Comparison of ENCODE assay signal across 21 mouse cellular contexts in genomic region chr2:19685489-19686147, GRCm38 (mm10). TPM values are rescaled to one million over a fixed set of nuclear protein-coding genes. Genes with fewer than 3 reads are reported as not detected.
DNase-seq lines count a peak whose midpoint lies in the region; ATAC-seq and TF ChIP-seq lines count a peak whose summit lies in the region.
"Had no signal": no experiment of that assay in that cellular context is flagged by ENCODE, and none has a peak within 500 bp of the region (broad histone marks: within the 10 kb centered on the region; RNA-seq: fewer than 3 reads in every experiment).

No protein-coding gene starts in this region.

- DNase-seq in kidney, postnatal 4 days = peak; percentile 3 to 9
- DNase-seq in kidney, adult 18-20 months = no peak
- peak; percentile 24 for DNase-seq in Muller cell, postnatal 12 days (ENCODE audit: inconsistent ontology term)
- no peak for DNase-seq in cerebellum, postnatal 36 days
- DNase-seq in left cerebral cortex, adult 18-20 months (ENCODE audit: low spot score in 2 of 2) = no peak
- DNase-seq: cerebellum, adult 11 months; forebrain, postnatal 0 days; kidney, postnatal 14 days; left cerebral cortex, postnatal 4 days; lung, postnatal 36 days; right cerebral cortex, adult 18-20 months; thymus, postnatal 14 days had no signal

- H3K36me3 ChIP-seq in embryonic facial prominence, embryonic 15.5 days = no peaks in the 10 kb centered on the region
- no peaks in the 10 kb centered on the region for H3K36me3 ChIP-seq in myocyte (ENCODE audit: control insufficient read depth, insufficient read depth)
- H3K36me3 ChIP-seq: heart, embryonic 15.5 days; hindbrain, embryonic 13.5 days had no signal

- ATAC-seq in embryonic facial prominence, embryonic 15.5 days (ENCODE audit: insufficient number of reproducible peaks, low FRiP score, low TSS enrichment, low read depth) = no peak
- ATAC-seq: forebrain, postnatal 0 days; intestine, embryonic 16.5 days; Patski had no signal

- H3K27me3 ChIP-seq in embryonic facial prominence, embryonic 15.5 days = no peaks in the 10 kb centered on the region
- H3K27me3 ChIP-seq in myocyte (ENCODE audit: control insufficient read depth, insufficient read depth, insufficient read length) = no peaks in the 10 kb centered on the region
- H3K27me3 ChIP-seq: heart, embryonic 15.5 days; hindbrain, embryonic 13.5 days; Patski had no signal

- H3K4me2 ChIP-seq in embryonic facial prominence, embryonic 15.5 days (replicated peaks) = peak overlapping the region; percentile 18; the same call in 1 of the 2 replicates
- peak overlapping the region; percentile 51 for H3K4me2 ChIP-seq in myocyte (ENCODE audit: low read depth)
- H3K4me2 ChIP-seq: heart, embryonic 15.5 days; hindbrain, embryonic 13.5 days; midbrain, embryonic 11.5 days had no signal

- no peak for TF ChIP-seq POLR2A in myocyte (IDR thresholded peaks at IDR 0.05; ENCODE audit: insufficient read length, low read depth)

- H3K9me3 ChIP-seq in embryonic facial prominence, embryonic 15.5 days (replicated peaks) = no peaks in the 10 kb centered on the region
- H3K9me3 ChIP-seq: heart, embryonic 15.5 days; hindbrain, embryonic 13.5 days had no signal

- H3K4me3 ChIP-seq in embryonic facial prominence, embryonic 15.5 days (replicated peaks) = no peak overlapping the region
- no peak overlapping the region for H3K4me3 ChIP-seq in myocyte
- H3K4me3 ChIP-seq: erythroblast, embryonic 14.5 days; heart, embryonic 15.5 days; hindbrain, embryonic 13.5 days had no signal

- no peak overlapping the region for H3K9ac ChIP-seq in embryonic facial prominence, embryonic 15.5 days
- H3K9ac ChIP-seq: forebrain, postnatal 0 days; heart, embryonic 15.5 days; hindbrain, embryonic 13.5 days had no signal

- peaks cover 9% of the 10 kb centered on the region; the same call in 1 of the 2 replicates for H3K4me1 ChIP-seq in embryonic facial prominence, embryonic 15.5 days
- H3K4me1 ChIP-seq: hindbrain, embryonic 13.5 days had no signal

- no peaks in the 10 kb centered on the region for H3K79me2 ChIP-seq in myocyte (ENCODE audit: control insufficient read depth, insufficient read depth)

- H3ac ChIP-seq in myocyte (ENCODE audit: control insufficient read depth, insufficient read length) = no peak overlapping the region

- WGBS in embryonic facial prominence, embryonic 15.5 days = 23% methylated on average over 14 of the region's 14 CpGs

- H3K27ac ChIP-seq in embryonic facial prominence, embryonic 15.5 days (replicated peaks) = no peak overlapping the region
- H3K27ac ChIP-seq: heart, embryonic 15.5 days; hindbrain, embryonic 13.5 days; stomach, postnatal 0 days had no signal

TF ChIP-seq in myocyte, 11 proteins besides CTCF, POLR2A, EP300 and RAD21:
- TF ChIP-seq USF1 (IDR thresholded peaks at IDR 0.05; ENCODE audit: low read depth) = no peak
- no peak for TF ChIP-seq SRF (IDR thresholded peaks at IDR 0.05; ENCODE audit: control insufficient read depth, insufficient read length, low read depth)
- no peak for TF ChIP-seq MYOG (IDR thresholded peaks at IDR 0.05; ENCODE audit: control insufficient read depth in 1 of 3, insufficient read depth in 1 of 3, insufficient read length in 2 of 3, low read depth in 2 of 3)
- TF ChIP-seq MYOD1 (IDR thresholded peaks at IDR 0.05; ENCODE audit: control insufficient read depth in 1 of 3, insufficient read length in 2 of 3, low read depth in 2 of 3) = no peak

RNA-seq across cellular contexts. Expression of gene Otud1, which starts 28.1 kb away (rescaled TPM):
- 2.3 and 2.6 TPM in 2 replicates for polyA plus RNA-seq in embryonic facial prominence, embryonic 15.5 days (2015; fragmentation: Nextera tagmentation; extraction: Ambion mirVana)
- polyA plus RNA-seq in myocyte (2012; fragmentation: generic; extraction: Trizol) = 3.5 TPM
- 10 to 100 TPM; 29.9 to 36.4 TPM for total RNA-seq in left cerebral cortex, adult 18-20 months (2021)

Comparison
In these comparisons a context has a peak if more than half of its experiments do, and no peak if none do; other contexts are left out.
1. DNase-seq: peak in kidney, postnatal 4 days (2 of 2) and Muller cell, postnatal 12 days (single experiment); none in kidney, adult 18-20 months (single experiment), cerebellum, postnatal 36 days (0 of 2) and left cerebral cortex, adult 18-20 months (0 of 2).